In the genomic region with DNA sequence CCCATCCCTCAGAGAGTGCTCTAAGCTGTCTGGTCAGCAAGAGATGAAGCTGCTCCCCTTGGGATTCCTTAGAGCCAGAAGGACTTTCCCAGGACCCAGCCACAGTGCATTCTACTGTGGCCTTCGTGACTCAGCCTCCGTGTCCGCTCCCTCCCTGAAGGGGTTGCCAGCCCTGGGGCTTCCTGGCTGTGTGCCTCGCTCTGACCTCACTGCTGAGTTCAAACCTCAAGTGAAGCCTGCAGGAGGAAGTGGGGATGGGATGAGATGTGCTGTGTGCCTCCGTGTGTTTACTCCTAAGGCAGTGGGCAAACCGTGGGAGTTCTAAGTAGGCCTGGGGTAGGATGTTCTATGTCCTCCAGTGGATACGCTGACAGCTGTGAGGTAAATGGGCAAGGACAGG, we compare ENCODE assay signal across 9 mouse cellular contexts. TPM values are rescaled to one million over a fixed set of nuclear protein-coding genes. Genes with fewer than 3 reads are reported as not detected.
DNase-seq lines count a peak whose midpoint lies in the region; ATAC-seq and TF ChIP-seq lines count a peak whose summit lies in the region.
"Had no signal": no experiment of that assay in that cellular context is flagged by ENCODE, and none has a peak within 500 bp of the region (broad histone marks: within the 10 kb centered on the region; RNA-seq: fewer than 3 reads in every experiment).

No protein-coding gene starts in this region.

- no peak overlapping the region for H3K4me3 ChIP-seq in midbrain, embryonic 10.5 days
- no peak overlapping the region for H3K4me3 ChIP-seq in midbrain, embryonic 16.5 days (ENCODE audit: low read depth, low read length)
- no peak overlapping the region for H3K4me3 ChIP-seq in heart, postnatal 0 days (ENCODE audit: low read depth, low read length)
- H3K4me3 ChIP-seq: stomach, embryonic 15.5 days had no signal

- peak overlapping the region; percentile 38; the same call in 1 of the 2 replicates for H3K27ac ChIP-seq in midbrain, embryonic 10.5 days (replicated peaks)
- H3K27ac ChIP-seq in midbrain, embryonic 16.5 days (ENCODE audit: low read length): no peak overlapping the region
- H3K27ac ChIP-seq in heart, postnatal 0 days (ENCODE audit: low read depth): no peak overlapping the region
- H3K27ac ChIP-seq: stomach, embryonic 15.5 days had no signal

- peaks cover 38% of the 10 kb centered on the region for H3K4me1 ChIP-seq in midbrain, embryonic 10.5 days
- peaks cover 25% of the 10 kb centered on the region for H3K4me1 ChIP-seq in midbrain, embryonic 16.5 days (ENCODE audit: control insufficient read depth, insufficient read depth, low read length)
- no peaks in the 10 kb centered on the region for H3K4me1 ChIP-seq in heart, postnatal 0 days (ENCODE audit: control insufficient read depth, insufficient read depth)

- TF ChIP-seq EP300 in heart, postnatal 0 days (IDR thresholded peaks at IDR 0.05; ENCODE audit: low read depth): no peak

- no peak for ATAC-seq in midbrain, embryonic 16.5 days
- ATAC-seq in common myeloid progenitor, adult 5-6 weeks (replicated peaks; ENCODE audit: low read depth, poor library complexity, severe bottlenecking): peak; percentile 88
- peak; percentile 61; the same call in 1 of the 2 replicates for ATAC-seq in heart, postnatal 0 days (ENCODE audit: insufficient read depth, low read depth)
- no peak for ATAC-seq in CD4-positive, CD25-positive, alpha-beta regulatory T cell, adult 4 months

- H3K36me3 ChIP-seq in midbrain, embryonic 10.5 days: peaks cover 15% of the 10 kb centered on the region
- H3K36me3 ChIP-seq in midbrain, embryonic 16.5 days (ENCODE audit: control insufficient read depth, insufficient read depth, low read length): peaks cover 9% of the 10 kb centered on the region; the same call in 1 of the 2 replicates
- peaks cover 29% of the 10 kb centered on the region for H3K36me3 ChIP-seq in heart, postnatal 0 days (replicated peaks; ENCODE audit: control insufficient read depth, insufficient read depth, low read length)

- no peak for TF ChIP-seq CTCF in heart, postnatal 0 days (IDR thresholded peaks at IDR 0.05; ENCODE audit: low read depth)

- no peak overlapping the region for H3K4me2 ChIP-seq in midbrain, embryonic 16.5 days (ENCODE audit: low read length)
- H3K4me2 ChIP-seq in heart, postnatal 0 days (ENCODE audit: low read depth, low read length): no peak overlapping the region
- H3K4me2 ChIP-seq: stomach, embryonic 15.5 days had no signal

- 81% methylated on average over 7 of the region's 7 CpGs for WGBS in midbrain, embryonic 10.5 days
- WGBS in midbrain, embryonic 16.5 days: 76% methylated on average over 7 of the region's 7 CpGs
- WGBS in heart, postnatal 0 days: 44% methylated on average over 7 of the region's 7 CpGs

- no peak overlapping the region for H3K9ac ChIP-seq in midbrain, embryonic 16.5 days (ENCODE audit: low read depth, low read length)
- no peak overlapping the region for H3K9ac ChIP-seq in heart, postnatal 0 days (replicated peaks; ENCODE audit: low read depth, low read length)
- H3K9ac ChIP-seq: stomach, embryonic 15.5 days had no signal

- no peaks in the 10 kb centered on the region for H3K9me3 ChIP-seq in midbrain, embryonic 10.5 days (replicated peaks)
- H3K9me3 ChIP-seq in midbrain, embryonic 16.5 days (replicated peaks; ENCODE audit: control insufficient read depth, low read length, poor library complexity, severe bottlenecking): no peaks in the 10 kb centered on the region
- H3K9me3 ChIP-seq in heart, postnatal 0 days (replicated peaks; ENCODE audit: control insufficient read depth, low read length): no peaks in the 10 kb centered on the region
- H3K9me3 ChIP-seq: stomach, embryonic 15.5 days had no signal

- H3K27me3 ChIP-seq in midbrain, embryonic 10.5 days (ENCODE audit: low read depth, poor library complexity, severe bottlenecking): no peaks in the 10 kb centered on the region
- H3K27me3 ChIP-seq in midbrain, embryonic 16.5 days (ENCODE audit: control insufficient read depth, insufficient read depth, low read depth, low read length): no peaks in the 10 kb centered on the region
- H3K27me3 ChIP-seq in heart, postnatal 0 days (ENCODE audit: control insufficient read depth, insufficient read depth, low read length): no peaks in the 10 kb centered on the region
- H3K27me3 ChIP-seq: stomach, embryonic 15.5 days had no signal

- DNase-seq in midbrain, embryonic 10.5 days (ENCODE audit: low spot score): no peak
- peak; percentile 34 for DNase-seq in heart, postnatal 0 days (ENCODE audit: low spot score)
- peak; percentile 62 to 67 for DNase-seq in lung, postnatal 4 days
- no peak for DNase-seq in layer of hippocampus, postnatal 36 days
- no peak for DNase-seq in thymus, postnatal 4 days

RNA-seq across cellular contexts. Expression of a gene that starts 16.7 kb away (rescaled TPM):
- 10.5 and 11.3 TPM in 2 replicates for polyA plus RNA-seq in midbrain, embryonic 10.5 days (2016; fragmentation: Nextera tagmentation; extraction: Ambion mirVana)
- polyA plus RNA-seq in midbrain, embryonic 16.5 days (2015; fragmentation: Nextera tagmentation; extraction: Ambion mirVana): 2.9 and 3.7 TPM in 2 replicates
- total RNA-seq in common myeloid progenitor, adult 5-6 weeks (2017): 33.9 and 36.3 TPM in 2 replicates
- 4.8 and 12.6 TPM in 2 replicates for total RNA-seq in heart, postnatal 0 days (2014; rRNA removed; ENCODE audit: low replicate concordance)
- 3.8 and 4.4 TPM in 2 replicates for polyA plus RNA-seq in heart, postnatal 0 days (2015; fragmentation: Nextera tagmentation; extraction: Ambion mirVana)
- total RNA-seq in layer of hippocampus, postnatal 36 days (2021): under 1 TPM; 0.62 to 0.76 TPM
- polyA plus RNA-seq in CD4-positive, CD25-positive, alpha-beta regulatory T cell, adult 4 months (2017; shearing (Covaris generic)): 10 to 100 TPM; 19.6 to 28.1 TPM

RNA-seq across cellular contexts. Expression of a gene that starts 57.5 kb away (rescaled TPM):
- 21.8 and 29.2 TPM in 2 replicates for polyA plus RNA-seq in midbrain, embryonic 10.5 days (2016; fragmentation: Nextera tagmentation; extraction: Ambion mirVana)
- 15.9 and 16.9 TPM in 2 replicates for polyA plus RNA-seq in midbrain, embryonic 16.5 days (2015; fragmentation: Nextera tagmentation; extraction: Ambion mirVana)
- not detected in 2 replicates for total RNA-seq in common myeloid progenitor, adult 5-6 weeks (2017)
- 21.1 and 27.1 TPM in 2 replicates for total RNA-seq in heart, postnatal 0 days (2014; rRNA removed; ENCODE audit: low replicate concordance)
- 12.9 and 14.6 TPM in 2 replicates for polyA plus RNA-seq in heart, postnatal 0 days (2015; fragmentation: Nextera tagmentation; extraction: Ambion mirVana)
- total RNA-seq in layer of hippocampus, postnatal 36 days (2021): 1 to 10 TPM; 8.3 to 8.4 TPM
- 1 to 10 TPM; 1.2 to 3.5 TPM for polyA plus RNA-seq in CD4-positive, CD25-positive, alpha-beta regulatory T cell, adult 4 months (2017; shearing (Covaris generic))

Comparison
In these comparisons a context has a peak if more than half of its experiments do, and no peak if none do; other contexts are left out.
1. DNase-seq: peak in heart, postnatal 0 days (single experiment) and lung, postnatal 4 days (2 of 2); none in midbrain, embryonic 10.5 days (single experiment), layer of hippocampus, postnatal 36 days (0 of 2) and thymus, postnatal 4 days (single experiment).
2. ATAC-seq: peak in common myeloid progenitor, adult 5-6 weeks (single experiment) and heart, postnatal 0 days (single experiment); none in midbrain, embryonic 16.5 days (single experiment) and CD4-positive, CD25-positive, alpha-beta regulatory T cell, adult 4 months (single experiment).